Comparison of ENCODE assay signal across 15 mouse cellular contexts in genomic region chr8:119022301-119022870, GRCm38 (mm10).
DNase-seq lines count a peak whose midpoint lies in the region; ATAC-seq and TF ChIP-seq lines count a peak whose summit lies in the region.
"Had no signal": no experiment of that assay in that cellular context is flagged by ENCODE, and none has a peak within 500 bp of the region (broad histone marks: within the 10 kb centered on the region; RNA-seq: fewer than 3 reads in every experiment).

No protein-coding gene starts in this region.

- no peak overlapping the region for H3K27ac ChIP-seq in embryonic facial prominence, embryonic 13.5 days
- H3K27ac ChIP-seq in embryonic facial prominence, embryonic 10.5 days (replicated peaks): no peak overlapping the region
- no peak overlapping the region; the same call in 1 of the 2 replicates for H3K27ac ChIP-seq in left cerebral cortex, adult 2 months
- H3K27ac ChIP-seq in neural tube, embryonic 15.5 days (replicated peaks): peak overlapping the region; percentile 83
- H3K27ac ChIP-seq: limb, embryonic 13.5 days; midbrain, embryonic 10.5 days had no signal

- no peaks in the 10 kb centered on the region for H3K36me3 ChIP-seq in embryonic facial prominence, embryonic 13.5 days
- no peaks in the 10 kb centered on the region for H3K36me3 ChIP-seq in embryonic facial prominence, embryonic 10.5 days (replicated peaks)
- H3K36me3 ChIP-seq in neural tube, embryonic 15.5 days: no peaks in the 10 kb centered on the region
- H3K36me3 ChIP-seq: limb, embryonic 13.5 days; midbrain, embryonic 10.5 days had no signal

- TF ChIP-seq CTCF in left cerebral cortex, adult 2 months (IDR thresholded peaks at IDR 0.05): peak; percentile 14

- H3K9me3 ChIP-seq in embryonic facial prominence, embryonic 13.5 days: no peaks in the 10 kb centered on the region
- no peaks in the 10 kb centered on the region for H3K9me3 ChIP-seq in embryonic facial prominence, embryonic 10.5 days
- no peaks in the 10 kb centered on the region for H3K9me3 ChIP-seq in neural tube, embryonic 15.5 days (replicated peaks)
- H3K9me3 ChIP-seq: midbrain, embryonic 10.5 days had no signal

- no peak overlapping the region for H3K4me2 ChIP-seq in embryonic facial prominence, embryonic 13.5 days
- no peak overlapping the region for H3K4me2 ChIP-seq in neural tube, embryonic 15.5 days
- H3K4me2 ChIP-seq: limb, embryonic 13.5 days had no signal

- H3K4me3 ChIP-seq in embryonic facial prominence, embryonic 13.5 days: no peak overlapping the region
- H3K4me3 ChIP-seq in embryonic facial prominence, embryonic 10.5 days: no peak overlapping the region
- no peak overlapping the region for H3K4me3 ChIP-seq in left cerebral cortex, adult 2 months
- H3K4me3 ChIP-seq in neural tube, embryonic 15.5 days (replicated peaks): no peak overlapping the region
- H3K4me3 ChIP-seq: erythroblast, embryonic 14.5 days; limb, embryonic 13.5 days; midbrain, embryonic 10.5 days had no signal

- no peak for DNase-seq in embryonic facial prominence, embryonic 10.5 days (ENCODE audit: low spot score)
- DNase-seq in left cerebral cortex, adult 2 months (ENCODE audit: extremely low spot score in 1 of 2, low spot score in 2 of 2): no peak
- no peak for DNase-seq in left cerebral cortex, adult 8-10 months (ENCODE audit: low spot score in 2 of 2)
- DNase-seq in ZHBTc4 (ENCODE audit: low read depth, low spot score): peak; percentile 71
- no peak for DNase-seq in spleen, postnatal 4 days (ENCODE audit: low spot score in 2 of 2)
- DNase-seq: B cell, adult 2 months; cerebellum, postnatal 25 days; kidney, postnatal 10 days; right cerebral cortex, postnatal 14 days had no signal

- no peaks in the 10 kb centered on the region for H3K27me3 ChIP-seq in embryonic facial prominence, embryonic 13.5 days
- no peaks in the 10 kb centered on the region for H3K27me3 ChIP-seq in embryonic facial prominence, embryonic 10.5 days (replicated peaks; ENCODE audit: low read depth, poor library complexity, severe bottlenecking)
- H3K27me3 ChIP-seq in neural tube, embryonic 15.5 days (replicated peaks): no peaks in the 10 kb centered on the region

- 0 out of 2 replicates have a peak, but pooled peaks have one; percentile 52 for ATAC-seq in embryonic facial prominence, embryonic 13.5 days (ENCODE audit: insufficient number of reproducible peaks, insufficient read depth, low FRiP score, low TSS enrichment, low read depth)
- ATAC-seq in neural tube, embryonic 15.5 days (ENCODE audit: low FRiP score): no peak
- no peak for ATAC-seq in erythroid progenitor cell, adult 5-6 weeks (replicated peaks; ENCODE audit: low FRiP score, poor library complexity, severe bottlenecking)

- H3K9ac ChIP-seq in embryonic facial prominence, embryonic 13.5 days: no peak overlapping the region
- H3K9ac ChIP-seq in neural tube, embryonic 15.5 days (replicated peaks): no peak overlapping the region
- H3K9ac ChIP-seq: limb, embryonic 13.5 days had no signal

- 61% methylated on average over 9 of the region's 9 CpGs for WGBS in embryonic facial prominence, embryonic 13.5 days
- 65% methylated on average over 9 of the region's 9 CpGs for WGBS in embryonic facial prominence, embryonic 10.5 days
- WGBS in neural tube, embryonic 15.5 days: 57% methylated on average over 9 of the region's 9 CpGs

- H3K4me1 ChIP-seq in embryonic facial prominence, embryonic 13.5 days: peaks cover 10% of the 10 kb centered on the region
- H3K4me1 ChIP-seq in embryonic facial prominence, embryonic 10.5 days: 0 out of 2 replicates have a peak, but pooled peaks cover 5% of the 10 kb centered on the region
- peaks cover 36% of the 10 kb centered on the region for H3K4me1 ChIP-seq in neural tube, embryonic 15.5 days

- intact Hi-C loops in left cerebral cortex, adult 2 months (cut with DNase I): no loop called here
